Mouse (Mus musculus): ENCODE results near the gene Slc28a1. TPM values are rescaled to one million over a fixed set of nuclear protein-coding genes. Genes with fewer than 3 reads are reported as not detected.

Slc28a1 gene
- polyA plus RNA-seq, 1 experiment = 1.0 TPM

DNA sequence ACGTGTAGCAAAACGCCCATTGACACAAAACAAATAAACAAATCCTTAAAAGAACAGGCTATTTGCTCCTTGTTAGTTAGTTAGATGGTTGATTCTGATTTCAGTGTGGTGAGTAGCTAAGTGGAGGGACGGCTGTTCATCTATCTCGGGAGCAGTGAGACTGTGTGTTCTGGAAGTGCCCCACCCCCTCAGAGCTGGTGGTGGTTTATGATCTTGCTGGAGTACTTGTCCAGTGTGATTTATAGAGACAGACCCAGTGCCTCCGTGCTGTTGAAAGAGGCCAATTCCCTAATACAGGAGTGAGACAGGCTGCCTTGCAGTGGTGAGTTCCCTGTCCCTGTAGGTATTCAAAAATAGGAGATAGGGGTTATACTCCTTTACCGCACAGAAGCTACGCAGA is 44.3 kb downstream of the Slc28a1 start:
- Histone ChIP-seq H3K27ac (ENCODE audit: control insufficient read depth, insufficient read depth, low read depth, low read length, poor library complexity) (no peak overlapping the region), H3K4me3 (replicated peaks; ENCODE audit: control insufficient read depth, low read depth, low read length) (no peak overlapping the region), H3K4me1 (ENCODE audit: control insufficient read depth, insufficient read depth, low read length) (no peaks in the 10 kb centered on the region)
- TF ChIP-seq POLR2A (IDR thresholded peaks at IDR 0.05; ENCODE audit: borderline replicate concordance, control insufficient read depth, low read depth, low read length) (no peak), CTCF (IDR thresholded peaks at IDR 0.05; ENCODE audit: control insufficient read depth, insufficient read depth, low read length) (no peak)
- WGBS = 65% methylated on average over 7 of the region's 7 CpGs

DNA sequence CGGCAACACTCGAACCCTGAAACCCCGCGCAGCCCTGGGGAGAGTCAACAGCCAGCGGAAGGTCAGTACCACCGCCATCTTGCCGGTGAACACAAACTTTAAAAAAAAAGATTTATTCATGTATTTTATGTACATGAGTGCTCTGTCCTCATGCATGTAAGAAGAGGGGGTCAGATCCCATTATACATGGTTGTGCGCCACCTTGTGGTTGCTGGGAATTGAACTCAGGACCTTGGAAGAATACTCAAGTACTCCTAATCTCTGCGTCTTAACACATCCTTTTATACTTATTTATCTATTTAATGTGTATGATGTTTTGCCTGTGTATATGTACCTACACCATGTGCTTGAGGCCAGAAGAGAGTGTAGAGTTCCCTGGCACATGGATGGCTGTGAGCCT is 47.1 kb downstream of the Slc28a1 start:
- 72% methylated on average over 9 of the region's 9 CpGs for WGBS
- no peak overlapping the region for H3K4me3 ChIP-seq (replicated peaks; ENCODE audit: control insufficient read depth, low read depth, low read length)
- no peaks in the 10 kb centered on the region for H3K4me1 ChIP-seq (ENCODE audit: control insufficient read depth, insufficient read depth, low read length)
- TF ChIP-seq CTCF (IDR thresholded peaks at IDR 0.05; ENCODE audit: control insufficient read depth, insufficient read depth, low read length) (no peak), POLR2A (IDR thresholded peaks at IDR 0.05; ENCODE audit: borderline replicate concordance, control insufficient read depth, low read depth, low read length) (no peak)
- no peak overlapping the region for H3K27ac ChIP-seq (ENCODE audit: control insufficient read depth, insufficient read depth, low read depth, low read length, poor library complexity)

GRCm38 (mm10) chr7:81162345-81162744 is 47.7 kb downstream of the Slc28a1 start:
- Histone ChIP-seq H3K4me3 (replicated peaks; ENCODE audit: control insufficient read depth, low read depth, low read length) (no peak overlapping the region), H3K4me1 (ENCODE audit: control insufficient read depth, insufficient read depth, low read length) (no peaks in the 10 kb centered on the region), H3K27ac (ENCODE audit: control insufficient read depth, insufficient read depth, low read depth, low read length, poor library complexity) (no peak overlapping the region)
- TF ChIP-seq POLR2A (IDR thresholded peaks at IDR 0.05; ENCODE audit: borderline replicate concordance, control insufficient read depth, low read depth, low read length) (no peak), CTCF (IDR thresholded peaks at IDR 0.05; ENCODE audit: control insufficient read depth, insufficient read depth, low read length) (peak; percentile 76)
- WGBS = 32% methylated on average over 4 of the region's 4 CpGs

- TF ChIP-seq CTCF (IDR thresholded peaks at IDR 0.05; ENCODE audit: control insufficient read depth, insufficient read depth, low read length) (no peak), POLR2A (IDR thresholded peaks at IDR 0.05; ENCODE audit: borderline replicate concordance, control insufficient read depth, low read depth, low read length) (no peak)
- H3K4me3 ChIP-seq (replicated peaks; ENCODE audit: control insufficient read depth, low read depth, low read length) = no peak overlapping the region
- no peak overlapping the region for H3K27ac ChIP-seq (ENCODE audit: control insufficient read depth, insufficient read depth, low read depth, low read length, poor library complexity)
- no peaks in the 10 kb centered on the region for H3K4me1 ChIP-seq (ENCODE audit: control insufficient read depth, insufficient read depth, low read length)
- WGBS = 79% methylated on average over 7 of the region's 7 CpGs
Measured at GRCm38 (mm10) chr7:81164411-81164810, 49.8 kb downstream of the Slc28a1 start.

DNA sequence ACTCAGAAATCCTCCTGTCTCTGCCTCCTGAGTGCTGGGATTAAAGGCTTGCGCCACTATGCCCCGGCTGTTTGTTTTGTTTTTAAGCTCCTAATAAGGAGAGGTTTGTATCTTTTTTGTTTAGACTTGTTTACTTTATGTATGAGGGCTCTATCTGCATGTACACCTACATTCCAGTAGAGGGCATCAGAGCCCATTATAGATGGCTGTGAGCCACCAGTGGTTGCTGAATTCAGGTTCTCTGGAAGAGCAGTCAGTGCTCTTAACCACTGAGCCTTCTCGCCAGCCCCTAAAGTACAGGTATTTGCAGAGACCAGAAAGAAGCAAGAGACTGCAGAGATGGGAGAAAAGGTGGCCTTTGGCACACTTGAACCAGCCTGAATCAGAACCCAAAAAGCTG is 52.5 kb downstream of the Slc28a1 start:
- TF ChIP-seq CTCF (IDR thresholded peaks at IDR 0.05; ENCODE audit: control insufficient read depth, insufficient read depth, low read length) (peak; percentile 32; the same call in 1 of the 2 replicates), POLR2A (IDR thresholded peaks at IDR 0.05; ENCODE audit: borderline replicate concordance, control insufficient read depth, low read depth, low read length) (no peak)
- Histone ChIP-seq H3K4me3 (replicated peaks; ENCODE audit: control insufficient read depth, low read depth, low read length) (no peak overlapping the region), H3K27ac (ENCODE audit: control insufficient read depth, insufficient read depth, low read depth, low read length, poor library complexity) (no peak overlapping the region), H3K4me1 (ENCODE audit: control insufficient read depth, insufficient read depth, low read length) (no peaks in the 10 kb centered on the region)
- 29% methylated on average over 3 of the region's 3 CpGs for WGBS

DNA sequence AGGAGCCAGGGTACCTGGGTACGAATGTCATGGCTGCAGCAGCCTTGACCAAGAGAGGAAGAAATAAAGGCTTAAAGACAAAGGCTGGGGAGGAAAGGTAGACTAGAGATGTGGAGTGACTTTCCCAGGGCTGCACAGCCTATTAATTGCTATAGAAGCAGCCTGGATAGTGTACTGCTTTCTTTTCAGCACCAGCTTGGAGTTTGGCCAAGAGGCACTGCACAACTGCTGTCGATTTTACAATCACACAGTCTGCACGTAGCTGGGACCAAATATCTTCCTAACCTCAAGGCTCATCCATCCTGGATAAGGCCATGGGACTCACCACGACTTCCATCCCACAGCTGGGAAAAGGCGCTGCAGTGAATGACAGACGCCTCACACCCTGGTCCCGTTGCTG is 54.8 kb downstream of the Slc28a1 start:
- Histone ChIP-seq H3K4me1 (ENCODE audit: control insufficient read depth, insufficient read depth, low read length) (no peaks in the 10 kb centered on the region), H3K27ac (ENCODE audit: control insufficient read depth, insufficient read depth, low read depth, low read length, poor library complexity) (no peak overlapping the region), H3K4me3 (replicated peaks; ENCODE audit: control insufficient read depth, low read depth, low read length) (no peak overlapping the region)
- WGBS = 76% methylated on average over 7 of the region's 7 CpGs
- TF ChIP-seq CTCF (IDR thresholded peaks at IDR 0.05; ENCODE audit: control insufficient read depth, insufficient read depth, low read length) = no peak
- TF ChIP-seq POLR2A (IDR thresholded peaks at IDR 0.05; ENCODE audit: borderline replicate concordance, control insufficient read depth, low read depth, low read length) = no peak

DNA sequence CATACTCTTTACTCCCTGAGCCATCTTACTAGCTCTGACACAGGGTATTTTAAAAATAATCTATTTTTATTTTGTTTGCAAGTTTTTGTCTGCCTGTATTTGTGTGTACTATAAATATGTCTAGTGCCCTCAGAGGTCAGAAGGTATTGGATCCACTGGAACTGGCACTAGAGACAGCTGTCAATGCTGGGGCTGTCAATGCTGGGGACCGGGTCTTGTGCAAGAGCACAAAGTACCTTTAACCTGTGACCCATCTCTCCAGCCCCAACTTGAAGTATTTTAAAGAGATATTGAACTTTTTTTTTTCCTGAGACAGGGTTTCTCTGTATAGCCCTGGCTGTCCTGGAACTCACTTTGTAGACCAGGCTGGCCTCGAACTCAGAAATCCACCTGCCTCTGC is 59.3 kb downstream of the Slc28a1 start:
- Histone ChIP-seq H3K4me3 (replicated peaks; ENCODE audit: control insufficient read depth, low read depth, low read length) (no peak overlapping the region), H3K4me1 (ENCODE audit: control insufficient read depth, insufficient read depth, low read length) (no peaks in the 10 kb centered on the region), H3K27ac (ENCODE audit: control insufficient read depth, insufficient read depth, low read depth, low read length, poor library complexity) (no peak overlapping the region)
- 88% methylated on average over 2 of the region's 2 CpGs for WGBS
- no peak for TF ChIP-seq POLR2A (IDR thresholded peaks at IDR 0.05; ENCODE audit: borderline replicate concordance, control insufficient read depth, low read depth, low read length)
- no peak for TF ChIP-seq CTCF (IDR thresholded peaks at IDR 0.05; ENCODE audit: control insufficient read depth, insufficient read depth, low read length)

- 77% methylated on average over 5 of the region's 5 CpGs for WGBS
- Histone ChIP-seq H3K4me3 (replicated peaks; ENCODE audit: control insufficient read depth, low read depth, low read length) (no peak overlapping the region), H3K27ac (ENCODE audit: control insufficient read depth, insufficient read depth, low read depth, low read length, poor library complexity) (no peak overlapping the region), H3K4me1 (ENCODE audit: control insufficient read depth, insufficient read depth, low read length) (no peaks in the 10 kb centered on the region)
- TF ChIP-seq POLR2A (IDR thresholded peaks at IDR 0.05; ENCODE audit: borderline replicate concordance, control insufficient read depth, low read depth, low read length) = no peak
- TF ChIP-seq CTCF (IDR thresholded peaks at IDR 0.05; ENCODE audit: control insufficient read depth, insufficient read depth, low read length) = no peak
Measured at GRCm38 (mm10) chr7:81174654-81175053, 60.1 kb downstream of the Slc28a1 start.

- H3K27ac ChIP-seq (ENCODE audit: control insufficient read depth, insufficient read depth, low read depth, low read length, poor library complexity) = no peak overlapping the region
- H3K4me3 ChIP-seq (replicated peaks; ENCODE audit: control insufficient read depth, low read depth, low read length) = no peak overlapping the region
- 56% methylated on average over 5 of the region's 5 CpGs for WGBS
- no peak for TF ChIP-seq CTCF (IDR thresholded peaks at IDR 0.05; ENCODE audit: control insufficient read depth, insufficient read depth, low read length)
- no peak for TF ChIP-seq POLR2A (IDR thresholded peaks at IDR 0.05; ENCODE audit: borderline replicate concordance, control insufficient read depth, low read depth, low read length)
- H3K4me1 ChIP-seq (ENCODE audit: control insufficient read depth, insufficient read depth, low read length) = no peaks in the 10 kb centered on the region
Measured at GRCm38 (mm10) chr7:81176187-81176769, 61.7 kb downstream of the Slc28a1 start.
